Mouse (Mus musculus) CD8-positive naive resting alpha-beta T cell, adult 2 months (primary cell): ENCODE measurements around the gene Lrrc4.

Experiments used
- DNase-seq, 2 experiments: peaks; one replicate each; pipeline ENCODE4 v3.0.0; 2022; ENCODE audit warnings: low read depth in 2 of 2, low spot score in 2 of 2

Lrrc4 gene

GRCm38 (mm10) chr6:28783082-28783647 is 48.4 kb downstream of the Lrrc4 start:
- DNase-seq, result no peak

GRCm38 (mm10) chr6:28781696-28782095 is 49.9 kb downstream of the Lrrc4 start:
- no peak for DNase-seq

GRCm38 (mm10) chr6:28771331-28771730 is 60.2 kb downstream of the Lrrc4 start:
- DNase-seq, result no peak

GRCm38 (mm10) chr6:28767891-28768481 is 63.6 kb downstream of the Lrrc4 start:
- DNase-seq, result no peak

GRCm38 (mm10) chr6:28766622-28767021 is 64.9 kb downstream of the Lrrc4 start:
- no peak for DNase-seq

- DNase-seq, result no peak
These were observed 69.3 kb downstream of the Lrrc4 start for GRCm38 (mm10) chr6:28762132-28762775.

GRCm38 (mm10) chr6:28761728-28762127 is 69.8 kb downstream of the Lrrc4 start:
- no peak for DNase-seq

GRCm38 (mm10) chr6:28758293-28758692 is 73.3 kb downstream of the Lrrc4 start:
- DNase-seq, result no peak

- DNase-seq, result no peak
These were observed 75.1 kb downstream of the Lrrc4 start for GRCm38 (mm10) chr6:28756306-28757018.

GRCm38 (mm10) chr6:28754127-28754898 is 77.2 kb downstream of the Lrrc4 start:
- DNase-seq, result no peak

GRCm38 (mm10) chr6:28753681-28754080 is 77.9 kb downstream of the Lrrc4 start:
- no peak for DNase-seq

GRCm38 (mm10) chr6:28753217-28753616 is 78.3 kb downstream of the Lrrc4 start:
- DNase-seq, result no peak

GRCm38 (mm10) chr6:28751186-28751585 is 80.4 kb downstream of the Lrrc4 start:
- no peak for DNase-seq

- DNase-seq, result no peak
These were observed 82.3 kb downstream of the Lrrc4 start for GRCm38 (mm10) chr6:28749224-28749623.

- no peak for DNase-seq
These were observed 83.4 kb downstream of the Lrrc4 start for GRCm38 (mm10) chr6:28747931-28748670.

- DNase-seq, result no peak
These were observed 84.5 kb downstream of the Lrrc4 start for GRCm38 (mm10) chr6:28747025-28747424.

GRCm38 (mm10) chr6:28745864-28746263 is 85.7 kb downstream of the Lrrc4 start:
- no peak for DNase-seq

GRCm38 (mm10) chr6:28743586-28743985 is 88.0 kb downstream of the Lrrc4 start:
- DNase-seq, result no peak

- no peak for DNase-seq
These were observed 93.9 kb downstream of the Lrrc4 start for GRCm38 (mm10) chr6:28737601-28738000.

- no peak for DNase-seq
These were observed 94.9 kb downstream of the Lrrc4 start for GRCm38 (mm10) chr6:28736665-28737064.

GRCm38 (mm10) chr6:28735116-28735515 is 96.4 kb downstream of the Lrrc4 start:
- DNase-seq, result no peak
